Mouse (Mus musculus) lung, postnatal 10 days (tissue): ENCODE results near the gene Cyp2b13.
"Not testable (repeated sequence)": the region's sequence is repeated elsewhere in the genome, so short reads cannot be mapped to it uniquely, and the experiment has no call there.

Experiments
- DNase-seq: peaks from one replicate; pipeline ENCODE4 v3.0.0; 2021

The Cyp2b13 gene

GRCm38 (mm10) chr7:26061197-26061596 is at the start of gene Cyp2b13:
Gene Cyp2b13 (plus strand): TSS chr7:26061497.
- DNase-seq, result not testable (repeated sequence)

- DNase-seq, result not testable (repeated sequence)
Observed at GRCm38 (mm10) chr7:26019814-26020332, 41.4 kb upstream of the Cyp2b13 start.

- not testable (repeated sequence) for DNase-seq
Observed at GRCm38 (mm10) chr7:26054885-26055630, 6.2 kb upstream of the Cyp2b13 start.

GRCm38 (mm10) chr7:26071677-26072076 is 10.4 kb downstream of the Cyp2b13 start:
- not testable (repeated sequence) for DNase-seq

- no peak for DNase-seq
Observed at GRCm38 (mm10) chr7:26082595-26082994, 21.3 kb downstream of the Cyp2b13 start.

GRCm38 (mm10) chr7:26087391-26087790 is 26.1 kb downstream of the Cyp2b13 start:
- no peak for DNase-seq

GRCm38 (mm10) chr7:26088578-26088977 is 27.3 kb downstream of the Cyp2b13 start:
- DNase-seq, result not testable (repeated sequence)

- DNase-seq, result not testable (repeated sequence)
Observed at GRCm38 (mm10) chr7:26139623-26140022, 78.3 kb downstream of the Cyp2b13 start.

- DNase-seq, result not testable (repeated sequence)
Observed at GRCm38 (mm10) chr7:26143657-26144056, 82.4 kb downstream of the Cyp2b13 start.
